Mouse (Mus musculus) cerebellum, adult 11-12 months (tissue): ENCODE measurements at regions not wholly inside any gene's neighbourhood (a gene's known extent, or its start where the extent isn't known, plus 50 kb on each side); places are given as distances from the start of the nearest gene placed in this dataset.

ENCODE experiments used
- DNase-seq: peaks from one replicate; pipeline ENCODE4 v3.0.0; 2022

DNA sequence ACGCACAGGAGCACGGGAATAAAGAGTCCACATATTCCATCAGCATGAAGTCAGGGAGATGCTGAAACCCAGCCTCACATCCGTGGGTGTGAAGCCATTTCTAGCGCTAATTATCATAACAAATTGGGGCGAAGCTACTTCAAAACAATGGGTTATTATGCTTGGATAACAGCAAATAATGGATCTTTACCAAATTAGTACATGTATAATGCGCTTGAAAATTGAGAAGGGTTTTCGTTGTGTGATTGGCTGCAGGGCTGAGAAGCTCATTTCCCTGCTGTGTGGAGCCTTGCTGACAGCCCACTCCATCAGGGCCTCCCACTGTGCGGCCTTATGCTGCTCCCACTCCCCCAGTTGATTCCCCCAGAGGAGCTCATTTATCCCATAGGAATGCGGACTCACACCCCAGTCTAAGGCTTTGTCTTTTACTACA is 597.7 kb downstream of the Ets1 start:
- peak; percentile 28 for DNase-seq

DNA sequence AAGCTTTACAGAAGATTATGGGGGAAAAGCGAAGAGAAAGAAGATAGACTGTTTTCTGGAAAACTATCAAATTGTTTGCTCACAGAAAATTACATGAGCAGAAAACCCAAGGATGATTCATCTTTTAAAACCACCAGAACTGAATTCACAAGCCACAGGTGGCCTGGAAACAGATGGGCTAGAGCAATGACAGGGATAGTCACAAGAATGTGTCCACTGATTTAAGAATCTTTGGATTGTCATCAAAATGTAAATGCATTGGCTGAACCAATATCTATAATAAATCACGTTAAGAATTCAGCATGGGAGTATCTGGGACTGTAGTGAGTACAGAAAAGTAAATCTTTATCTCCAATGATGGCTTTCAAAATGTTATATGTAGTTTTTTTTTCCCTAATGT is 602.2 kb downstream of the Ets1 start:
- DNase-seq = no peak

DNA sequence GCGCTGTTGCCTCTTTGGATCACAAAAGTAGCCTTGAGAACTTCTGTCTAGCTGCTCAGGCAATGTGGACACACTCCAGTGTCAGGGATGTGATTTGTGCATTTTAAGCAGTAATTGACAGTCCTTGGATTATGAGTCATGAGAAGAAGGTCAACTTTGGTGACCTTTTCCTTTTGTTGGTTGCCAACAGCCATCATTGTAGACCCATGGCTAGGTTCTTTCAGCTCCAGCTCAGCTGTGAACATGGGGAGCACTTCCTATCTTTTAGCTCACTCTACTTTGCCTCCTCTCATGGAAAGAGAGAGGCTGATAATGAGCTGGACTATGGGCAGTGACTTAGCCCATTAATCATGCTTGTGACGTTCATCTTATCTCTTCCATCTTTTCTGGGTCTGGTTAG is 602.8 kb downstream of the Ets1 start:
- DNase-seq = no peak

DNA sequence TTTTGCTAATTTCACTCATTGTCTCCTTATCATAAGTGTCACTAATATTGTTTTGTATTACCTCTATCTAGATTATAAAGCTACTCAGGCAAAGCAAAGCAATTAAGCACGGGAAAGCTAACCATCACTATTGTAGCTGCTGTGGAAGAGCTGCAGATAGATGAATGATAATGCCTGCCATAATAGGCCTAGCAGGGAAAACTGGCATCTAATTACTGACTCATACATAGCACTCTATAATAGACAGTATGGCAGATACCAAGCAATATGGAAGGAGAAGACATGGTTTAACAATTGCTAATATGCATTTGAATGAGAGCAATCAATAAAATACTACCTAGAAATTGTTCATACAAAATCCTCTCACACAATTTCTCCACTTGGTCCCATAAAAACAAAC is 604.5 kb downstream of the Ets1 start:
- no peak for DNase-seq

DNA sequence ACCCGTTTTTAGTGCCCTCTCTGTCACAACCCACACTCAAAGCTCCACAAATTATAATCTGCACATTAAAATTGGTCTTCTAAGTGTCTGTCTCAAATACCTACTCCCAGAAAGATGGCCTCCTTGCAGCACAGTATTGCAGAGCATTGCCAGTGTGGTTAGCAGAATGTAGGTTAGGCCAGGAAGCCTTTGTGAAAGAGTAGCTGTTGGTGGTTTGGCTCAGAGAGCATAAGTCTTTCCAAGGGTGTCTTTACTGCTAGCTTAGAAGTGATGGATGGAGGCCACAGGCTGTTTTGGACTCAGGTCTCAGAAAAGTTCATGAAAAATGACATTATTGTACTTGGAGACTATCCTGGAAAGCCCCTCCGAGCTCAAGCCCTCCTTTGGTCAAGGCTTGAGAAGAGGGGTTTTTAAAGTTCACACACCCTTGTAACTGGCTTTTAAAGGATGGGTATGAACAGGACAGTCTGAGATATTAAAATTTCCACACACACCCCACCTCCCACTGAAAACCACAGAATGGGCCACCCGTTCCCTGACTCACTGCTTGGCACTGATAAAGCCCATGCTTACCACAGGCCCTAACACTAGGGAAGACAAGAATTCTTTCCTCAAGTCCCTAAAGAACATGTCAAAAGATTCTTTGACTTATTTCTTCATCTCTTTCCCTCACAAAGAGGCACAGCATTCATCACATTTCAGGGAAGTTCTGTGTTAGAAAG is 605.1 kb downstream of the Ets1 start:
- no peak for DNase-seq

DNA sequence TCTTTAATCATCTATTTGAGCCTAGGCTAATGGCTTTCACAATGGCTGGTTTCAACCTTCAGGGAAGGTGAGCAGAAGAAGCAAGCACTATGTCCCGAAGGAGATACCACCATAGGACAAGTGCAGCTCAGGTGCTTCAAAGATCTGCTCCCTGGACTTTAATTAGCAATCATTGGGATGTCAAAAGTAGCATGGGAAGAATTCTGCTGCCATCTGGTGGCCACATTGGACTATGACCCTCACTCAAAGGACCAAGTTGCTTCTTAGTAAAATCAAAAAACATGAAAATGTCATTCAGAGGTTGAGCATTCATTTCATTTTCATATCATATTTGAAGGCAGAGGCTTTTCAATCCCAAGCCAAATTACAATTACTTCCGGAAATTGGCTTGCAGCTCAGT is 610.9 kb downstream of the Ets1 start:
- peak; percentile 14 for DNase-seq

DNA sequence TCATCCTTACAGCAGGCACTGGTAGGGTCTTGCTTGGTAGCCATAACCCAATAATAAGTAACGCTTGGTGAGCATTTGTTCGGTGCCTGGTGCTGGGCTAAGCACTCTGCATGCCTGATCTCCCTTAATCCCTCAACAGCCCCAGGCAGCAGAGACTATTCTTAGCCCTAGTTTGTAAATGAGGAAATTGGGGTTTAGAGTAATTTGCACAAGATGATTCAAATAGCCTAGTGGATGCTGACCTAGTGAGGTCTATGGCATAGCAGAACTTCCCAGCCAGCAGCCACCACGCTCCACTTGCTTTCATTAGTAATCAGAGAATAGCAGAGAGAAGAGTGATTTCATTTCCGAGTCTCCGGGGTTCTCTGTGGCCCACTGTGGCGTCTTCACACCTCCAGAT is 622.2 kb downstream of the Ets1 start:
- DNase-seq = no peak

DNA sequence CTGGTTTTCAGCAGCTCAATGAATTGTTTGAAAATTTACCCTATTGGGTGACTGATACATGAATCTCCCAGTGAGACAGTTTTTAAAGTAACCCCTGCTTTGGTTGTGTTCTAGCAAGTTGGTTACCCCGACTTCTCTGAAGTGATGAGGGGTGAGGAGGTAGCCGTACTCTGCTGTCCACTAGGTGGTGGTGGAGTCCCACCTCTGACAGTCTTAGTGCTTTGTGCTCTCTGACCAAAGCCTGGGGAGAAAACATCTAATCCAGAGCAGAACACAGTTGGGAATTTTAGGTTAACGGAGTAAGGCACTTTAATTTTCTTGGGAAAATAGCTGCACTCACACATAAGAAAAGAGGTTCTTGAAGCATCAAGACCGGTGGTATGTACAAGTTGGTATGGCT is 624.1 kb downstream of the Ets1 start:
- peak; percentile 64 for DNase-seq

DNA sequence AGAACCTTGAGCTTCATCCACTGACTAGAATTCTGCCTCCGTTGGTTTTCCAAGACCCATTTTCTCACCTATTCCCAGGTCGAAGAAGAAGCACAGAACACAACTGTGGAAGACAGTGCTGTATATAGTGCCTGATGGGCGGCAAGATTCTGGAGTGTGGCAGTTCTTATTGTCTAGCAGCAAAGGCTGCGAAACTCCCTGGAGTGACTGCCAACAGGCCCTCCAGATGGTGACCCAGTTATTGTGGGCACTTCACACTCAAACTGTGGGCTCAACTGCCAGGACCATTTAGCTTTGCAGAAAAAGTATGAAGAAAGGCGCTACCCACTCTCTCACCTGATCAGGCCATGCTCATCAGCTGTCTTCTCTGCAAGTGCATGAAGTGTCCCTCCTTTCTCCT is 653.4 kb downstream of the Ets1 start:
- DNase-seq = peak; percentile 90

DNA sequence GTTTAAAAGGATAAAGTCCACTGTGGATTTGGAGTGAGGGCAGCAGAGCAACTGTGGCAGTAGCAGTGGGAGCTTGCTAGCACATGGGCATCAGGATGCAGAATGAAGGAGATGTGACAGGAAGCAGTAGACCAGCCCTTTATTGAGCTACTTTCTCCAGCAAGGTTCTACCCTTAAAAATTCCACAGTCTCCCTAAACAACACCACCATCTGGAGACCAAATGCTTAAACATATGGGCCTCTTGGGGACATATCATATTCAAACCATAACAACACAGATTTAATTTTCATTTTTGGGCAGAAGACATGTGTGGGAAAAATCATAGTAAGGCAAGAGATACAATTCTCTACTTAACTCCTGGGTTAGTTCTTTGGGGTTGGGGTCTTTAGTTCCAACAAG is 656.1 kb downstream of the Ets1 start:
- no peak for DNase-seq

DNA sequence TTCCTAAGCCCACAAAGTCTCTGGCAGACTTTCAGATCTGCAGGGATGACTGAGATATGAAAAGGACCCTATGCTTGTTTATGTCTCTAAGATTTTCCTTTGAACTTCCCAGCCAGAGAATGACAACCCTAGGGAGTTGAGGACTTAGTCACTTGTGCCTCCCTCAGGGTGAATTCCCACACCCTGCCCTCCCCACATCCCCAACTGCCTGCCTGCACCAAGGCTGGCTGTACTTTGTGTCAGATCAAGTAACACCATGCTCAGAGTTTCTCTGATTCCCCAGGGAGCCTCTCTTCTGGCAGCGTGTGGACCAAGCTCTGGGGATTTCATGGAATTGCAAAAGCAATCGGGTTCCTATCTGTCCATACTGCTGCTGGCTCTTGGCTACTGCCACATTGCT is 659.9 kb downstream of the Ets1 start:
- DNase-seq = no peak

DNA sequence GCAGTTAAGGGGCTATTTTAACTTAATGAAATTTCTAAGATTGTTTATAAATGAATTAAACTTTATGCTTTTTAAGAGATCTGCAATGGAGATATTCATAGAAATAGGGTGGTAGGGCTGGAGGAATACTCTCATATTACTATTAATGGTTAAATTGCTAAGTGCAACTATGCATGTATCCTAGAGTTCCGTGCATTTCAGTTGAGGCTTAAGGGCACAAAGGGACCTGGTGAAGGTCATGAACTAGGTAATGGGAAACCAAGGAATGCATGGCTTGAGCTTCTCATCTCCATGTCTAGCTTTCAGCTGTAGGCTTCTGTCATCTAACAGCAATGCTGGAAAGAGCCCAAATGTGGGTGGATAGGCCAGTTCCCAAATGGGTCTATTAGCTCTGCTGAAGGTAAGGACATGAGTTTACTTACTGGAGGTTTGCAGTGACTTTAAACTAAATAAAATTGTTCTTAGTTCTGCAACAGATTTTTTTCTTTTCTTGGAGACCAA is 683.6 kb downstream of the Ets1 start:
- DNase-seq = no peak

DNA sequence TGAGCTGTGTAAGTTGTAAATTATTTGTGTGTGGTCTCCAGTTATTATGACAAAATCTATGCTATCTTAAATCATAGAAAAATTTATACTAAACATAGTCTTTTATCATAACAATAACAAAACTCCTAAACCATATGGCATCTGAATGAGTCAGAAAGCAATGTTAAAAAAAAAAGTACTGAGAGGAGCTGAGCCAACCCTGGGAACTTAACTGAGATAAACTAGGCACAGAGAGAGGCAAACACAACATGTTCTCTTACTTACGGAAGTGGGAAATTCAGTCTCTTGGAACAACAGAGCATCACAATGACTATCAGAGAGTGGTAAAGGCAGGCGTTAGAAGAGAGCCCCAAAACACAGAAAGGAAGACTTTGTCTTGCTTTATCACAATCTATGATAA is 691.7 kb downstream of the Ets1 start:
- no peak for DNase-seq

DNA sequence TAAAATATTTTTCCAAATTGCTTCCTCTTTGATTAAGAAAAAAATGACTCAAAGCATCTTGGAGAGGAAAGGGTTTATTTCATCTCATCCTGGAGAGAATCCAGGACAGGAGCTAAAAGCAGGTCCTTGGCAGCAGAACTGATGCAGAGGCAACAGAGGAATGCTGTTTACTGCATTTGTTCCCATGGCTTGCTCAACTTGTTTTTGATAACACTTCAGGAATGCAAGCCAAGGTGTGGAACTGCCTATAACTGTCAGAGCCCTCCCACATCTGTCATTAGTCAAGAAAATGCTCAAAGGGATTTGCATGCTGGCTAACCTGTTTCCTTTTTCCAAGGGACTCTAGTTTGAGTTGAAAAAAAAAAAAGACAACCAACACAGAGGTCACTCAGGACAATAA is 714.2 kb downstream of the Ets1 start:
- no peak for DNase-seq

DNA sequence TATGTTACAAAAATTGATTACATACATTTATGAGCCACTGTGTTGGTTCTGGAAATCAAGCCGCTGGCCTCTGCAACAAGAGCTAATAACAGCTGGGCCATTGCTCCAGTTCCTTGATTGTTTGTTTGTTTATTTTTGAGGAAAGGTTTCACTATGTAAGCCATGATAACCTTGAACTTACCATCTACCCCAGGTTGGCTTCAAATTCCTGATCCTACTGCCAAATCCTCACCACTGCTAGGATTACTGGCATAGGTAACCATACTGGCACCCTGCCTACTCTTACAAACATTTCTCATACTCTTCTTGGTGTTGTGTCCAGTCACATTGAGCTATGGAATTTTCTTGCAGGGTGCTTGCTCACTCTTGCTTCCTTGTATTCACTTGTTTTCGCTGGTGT is 720.6 kb downstream of the Ets1 start:
- DNase-seq = no peak

DNA sequence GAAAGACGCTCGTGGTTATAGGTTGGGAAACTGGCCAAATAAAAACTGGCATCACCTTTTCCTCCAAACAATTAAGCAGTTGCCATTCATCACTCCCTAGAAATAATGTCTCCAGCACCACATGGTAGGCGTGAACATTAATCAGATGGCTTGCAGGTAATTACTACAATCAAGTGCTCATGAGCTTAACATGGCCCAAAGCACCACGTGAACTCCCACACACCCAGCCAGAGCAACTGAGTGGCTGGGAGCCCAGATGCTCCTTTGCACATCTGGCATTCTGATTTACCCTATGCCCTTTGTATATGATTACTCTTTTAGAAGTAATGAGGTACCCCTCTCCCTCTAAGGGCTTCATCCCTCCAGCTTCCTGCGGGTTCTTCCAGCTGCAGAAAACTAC is 724.9 kb downstream of the Ets1 start:
- DNase-seq = no peak

DNA sequence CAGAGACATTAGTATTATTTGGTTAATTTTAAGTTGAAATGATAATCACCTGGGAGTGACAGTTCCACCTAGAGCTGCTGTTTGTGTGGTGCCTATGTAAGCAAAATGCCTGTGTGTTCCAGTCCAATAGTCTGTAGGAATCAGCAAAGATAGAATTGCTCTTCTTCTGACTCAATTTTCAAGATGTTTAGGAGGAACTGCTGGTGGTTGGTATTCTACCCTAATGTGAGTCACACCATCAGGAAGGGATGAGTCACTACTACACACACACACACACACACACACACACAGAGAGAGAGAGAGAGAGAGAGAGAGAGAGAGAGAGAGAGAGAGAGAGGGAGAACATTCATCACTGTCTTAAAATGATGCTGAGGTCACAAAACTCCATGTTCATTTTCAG is 753.1 kb downstream of the Ets1 start:
- DNase-seq = no peak

DNA sequence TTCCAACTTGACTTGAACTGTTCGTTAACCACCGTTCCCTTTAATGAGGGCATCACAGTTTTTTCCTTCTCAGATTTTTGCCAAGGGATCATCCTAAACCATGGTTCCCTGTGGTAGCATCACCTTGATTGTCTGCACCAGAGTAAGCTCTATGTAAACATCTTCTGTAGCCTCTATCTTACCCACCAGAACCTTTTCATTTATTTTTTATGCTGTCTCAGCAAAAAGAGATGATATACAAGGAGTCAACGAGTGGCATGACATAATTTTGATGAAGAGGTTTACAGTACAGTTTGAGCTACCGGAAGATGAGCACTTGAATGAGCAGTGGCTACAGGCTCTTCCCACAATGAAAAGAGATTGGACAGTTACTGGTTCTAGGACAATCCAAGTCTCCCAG is 768.7 kb downstream of the Ets1 start:
- no peak for DNase-seq

DNA sequence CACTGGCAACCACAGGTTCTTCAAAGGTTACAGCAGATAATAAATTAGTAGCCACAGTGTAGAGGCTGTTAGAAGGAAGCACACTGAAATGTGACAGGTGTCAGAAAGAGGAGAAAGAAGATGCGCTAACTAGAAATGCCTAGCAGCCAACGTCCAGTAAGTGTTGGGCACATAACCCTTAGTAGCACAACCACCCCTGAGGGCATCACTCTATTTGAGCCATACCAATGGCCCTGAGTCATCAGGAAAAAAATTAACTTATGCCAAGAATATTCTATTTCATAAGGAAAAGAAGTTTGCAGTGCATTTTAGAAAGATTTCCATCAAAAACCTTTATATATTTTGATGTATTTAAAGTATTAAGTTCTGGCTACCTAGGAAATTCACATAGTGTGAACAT is 771.5 kb downstream of the Ets1 start:
- no peak for DNase-seq

DNA sequence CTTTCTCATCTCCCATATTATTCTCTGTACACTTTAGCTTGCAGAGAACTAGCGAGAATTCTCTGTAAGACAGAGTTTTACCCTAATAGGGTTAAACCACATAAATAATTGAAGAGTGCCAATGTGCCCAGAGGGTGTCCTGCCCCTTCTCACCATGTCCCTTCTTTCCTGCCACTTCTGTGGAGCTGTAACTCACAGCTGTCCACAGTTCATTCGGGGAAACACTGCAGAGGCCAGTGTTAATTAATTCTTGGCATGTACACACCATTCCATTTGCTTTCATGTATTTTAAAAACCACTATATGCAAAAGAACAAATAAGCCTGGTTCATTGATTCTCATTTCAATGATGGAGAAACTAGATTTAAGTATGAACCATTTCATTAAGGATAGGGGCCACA is 787.8 kb downstream of the Ets1 start:
- DNase-seq = no peak

DNA sequence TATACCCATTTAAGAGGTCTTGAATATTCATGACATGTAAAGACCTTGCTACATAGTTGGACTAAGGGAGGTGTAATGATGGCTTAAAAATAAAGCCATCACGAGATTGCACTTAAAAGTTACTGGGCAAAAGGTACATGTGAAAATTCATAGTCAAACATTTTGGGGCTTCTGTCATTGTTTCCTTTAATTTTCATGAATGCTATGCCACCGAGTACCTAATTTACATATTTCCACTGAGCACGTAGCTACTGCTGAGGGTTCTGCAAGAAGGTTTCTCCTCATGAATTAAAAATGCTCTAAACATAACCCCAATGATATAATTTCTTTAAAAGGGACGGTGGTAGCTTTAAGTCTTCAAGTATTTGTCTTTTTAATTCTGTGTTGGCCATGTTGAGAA is 800.4 kb downstream of the Ets1 start:
- no peak for DNase-seq

DNA sequence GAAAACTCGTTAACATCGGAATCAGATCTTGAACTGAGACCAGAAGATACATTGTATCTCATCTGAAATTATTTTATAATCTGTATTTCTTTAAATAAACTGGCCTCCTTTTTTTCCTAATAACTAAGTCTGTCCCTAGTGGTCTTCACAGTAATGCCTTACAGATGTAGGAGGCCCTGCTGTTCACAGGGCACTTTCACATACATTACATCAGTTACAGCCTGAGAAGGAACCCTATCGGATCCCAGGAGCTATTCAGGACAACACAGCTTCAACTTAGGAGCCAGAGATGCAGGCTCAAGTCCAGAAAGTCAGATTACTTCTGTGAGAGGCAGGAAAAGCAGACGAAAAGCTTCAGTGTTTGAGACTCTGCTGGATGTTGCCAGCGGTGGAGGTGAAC is 806.2 kb downstream of the Ets1 start:
- no peak for DNase-seq

DNA sequence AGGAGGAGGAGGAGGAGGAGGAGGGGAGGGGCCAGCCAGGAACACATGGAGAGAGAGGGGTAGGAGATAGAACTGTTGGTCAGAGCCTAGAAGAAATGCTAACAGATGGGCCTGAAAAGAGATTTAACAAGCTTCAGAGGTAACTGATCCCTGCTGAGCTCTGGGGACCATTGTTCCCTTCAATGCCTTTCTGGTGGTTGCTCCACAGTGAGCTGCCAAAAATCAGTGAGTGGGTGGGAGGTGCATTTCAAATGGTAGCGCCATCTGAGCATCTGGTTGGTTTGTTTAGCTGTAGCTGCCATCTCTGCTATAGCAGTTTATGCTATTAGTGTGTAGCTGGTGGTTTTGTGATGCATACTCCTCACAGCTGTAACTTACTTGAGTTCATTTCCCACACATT is 809.9 kb downstream of the Ets1 start:
- DNase-seq = no peak

DNA sequence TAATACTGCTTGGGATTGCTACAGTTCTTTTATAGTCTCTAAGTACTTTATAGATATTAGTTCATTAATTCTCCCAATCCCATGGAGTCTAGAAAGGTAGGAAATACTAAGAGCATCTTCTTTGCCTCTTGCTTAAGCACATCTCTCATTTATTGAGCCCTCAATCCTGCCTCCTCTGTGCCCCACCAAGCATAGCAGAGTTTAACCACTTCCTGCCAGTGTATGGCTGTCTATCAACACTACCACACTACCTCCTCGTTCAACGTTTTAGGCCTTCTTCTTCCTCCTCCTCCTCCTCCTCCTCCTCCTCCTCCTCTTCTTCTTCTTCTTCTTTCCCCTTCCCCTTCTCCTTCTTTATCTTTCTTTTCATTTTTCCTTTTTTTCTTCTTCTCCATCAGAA is 839.1 kb downstream of the Ets1 start:
- DNase-seq = no peak

DNA sequence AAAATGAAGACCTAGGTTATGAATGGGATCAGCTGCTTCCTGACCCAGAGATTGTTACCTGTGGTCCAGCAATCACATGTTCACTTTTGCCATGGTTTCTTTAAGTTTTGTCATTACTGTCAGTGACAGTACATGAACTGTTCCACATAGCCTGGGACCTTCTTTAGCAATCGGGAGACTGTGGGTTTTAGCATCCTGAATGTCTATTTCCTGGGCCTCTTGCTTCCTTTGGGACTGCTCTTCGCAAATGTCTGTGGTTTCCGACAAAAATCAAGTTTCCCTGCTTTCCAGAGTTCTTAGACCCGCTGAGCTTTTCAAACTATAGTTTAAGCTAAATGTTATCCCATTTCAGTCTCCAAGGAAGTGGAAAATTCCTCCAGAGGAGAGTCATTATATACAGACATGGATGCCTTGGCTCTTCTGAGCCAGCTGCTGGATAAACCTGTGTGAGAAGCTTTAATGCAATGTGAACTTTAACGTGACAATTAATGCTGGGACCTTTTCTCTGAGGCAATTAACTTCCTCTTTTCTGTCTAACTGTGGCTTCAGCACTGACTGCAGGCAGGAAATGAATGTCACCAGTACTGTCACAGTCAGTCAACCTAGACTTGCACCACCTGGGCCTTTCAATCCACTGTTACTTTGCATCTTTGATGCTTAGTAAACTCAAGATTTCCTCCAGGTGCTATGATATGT is 847.0 kb downstream of the Ets1 start:
- no peak for DNase-seq
